Mouse (Mus musculus) erythroblast, embryonic 14.5 days (primary cell): ENCODE data around the gene Togaram2.

Experiments used
- GATA1 ChIP-seq: IDR thresholded peaks from 2 replicates; pipeline ENCODE4 v1.6.1; 2012; ENCODE audit warnings: low read length, inconsistent platforms, mixed read lengths
- TAL1 ChIP-seq: IDR thresholded peaks from 3 replicates; pipeline ENCODE4 v1.6.1; 2012; ENCODE audit warnings: low read length, inconsistent platforms, mixed read lengths

DNA sequence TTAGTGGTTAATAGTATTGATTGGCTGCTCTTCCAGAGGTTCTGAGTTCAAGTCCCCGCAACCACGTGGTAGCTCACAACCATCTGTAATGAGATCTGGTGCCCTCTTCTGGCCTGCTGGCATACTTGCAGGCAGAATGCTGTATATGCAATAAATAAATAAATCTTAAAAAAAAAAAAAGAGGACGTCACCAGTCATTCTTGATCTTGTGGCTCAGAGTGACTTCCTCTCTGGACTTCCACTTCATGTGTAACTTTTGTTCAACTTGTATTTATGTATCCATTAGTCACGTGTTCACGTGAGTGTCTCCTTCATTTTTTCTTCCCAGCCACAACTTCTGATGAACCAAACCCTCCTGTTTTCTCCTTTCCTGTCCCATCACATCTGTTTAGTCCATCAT is 3.5 kb upstream of the Togaram2 start:
- TF ChIP-seq GATA1 (no peak), TAL1 (no peak)
